Mouse (Mus musculus) 3134 (cell line): ENCODE results near the gene Cnn2.
"Not testable (repeated sequence)": the region's sequence is repeated elsewhere in the genome, so short reads cannot be mapped to it uniquely, and the experiment has no call there.

Source experiments
- DNase-seq: peaks from one replicate; pipeline ENCODE4 v3.0.0-alpha.2; 2011; ENCODE audit warnings: low spot score; ENCODE audit not compliant: insufficient read length; ENCODE audit errors: extremely low read depth

Cnn2 gene

GRCm38 (mm10) chr10:80032799-80033480 lies 44.6 kb downstream of the Cnn2 start:
- peak; percentile 74 for DNase-seq

- DNase-seq, result peak; percentile 66
Measured at GRCm38 (mm10) chr10:80033511-80034391, 45.4 kb downstream of the Cnn2 start.

DNA sequence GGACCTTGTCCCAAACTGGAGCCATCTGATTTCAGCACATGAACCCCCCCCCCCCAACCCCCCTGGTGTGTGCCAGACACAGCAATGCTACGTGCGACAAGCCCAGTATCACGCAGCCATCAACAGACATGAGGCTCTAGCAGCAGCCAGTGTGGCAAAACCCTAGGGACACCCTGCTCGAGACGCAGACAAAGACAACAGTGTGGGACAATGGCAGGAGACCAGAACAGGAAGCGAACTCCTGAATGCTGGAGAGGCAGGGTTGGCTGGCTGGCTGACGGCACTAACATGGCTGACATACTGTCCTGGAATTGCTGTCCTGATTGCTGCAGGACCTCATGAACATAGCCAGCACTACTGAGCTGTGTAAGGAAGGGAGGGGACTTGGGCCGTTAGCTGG lies 46.8 kb downstream of the Cnn2 start:
- DNase-seq, result no peak

- no peak for DNase-seq
Measured at GRCm38 (mm10) chr10:80035686-80036085, 47.3 kb downstream of the Cnn2 start.

DNA sequence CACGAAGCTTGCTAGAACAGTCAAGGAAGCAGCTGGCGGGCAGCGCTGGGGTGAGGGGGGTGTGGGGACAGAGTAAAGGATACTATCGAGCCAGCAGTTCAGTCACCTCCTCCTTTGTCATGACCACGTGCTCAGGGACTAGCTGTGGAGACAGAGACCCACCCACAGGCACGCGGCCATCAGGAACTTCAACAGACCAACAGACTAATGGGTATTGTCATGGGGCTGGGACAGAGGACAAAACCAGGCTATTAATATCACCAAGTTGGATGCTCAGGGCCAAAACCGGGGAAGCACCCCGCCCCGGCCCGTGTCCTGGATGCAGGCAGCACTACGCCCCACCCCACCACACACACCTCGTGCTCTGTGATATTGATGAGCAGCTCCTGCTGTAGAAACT lies 48.4 kb downstream of the Cnn2 start:
- no peak for DNase-seq

DNA sequence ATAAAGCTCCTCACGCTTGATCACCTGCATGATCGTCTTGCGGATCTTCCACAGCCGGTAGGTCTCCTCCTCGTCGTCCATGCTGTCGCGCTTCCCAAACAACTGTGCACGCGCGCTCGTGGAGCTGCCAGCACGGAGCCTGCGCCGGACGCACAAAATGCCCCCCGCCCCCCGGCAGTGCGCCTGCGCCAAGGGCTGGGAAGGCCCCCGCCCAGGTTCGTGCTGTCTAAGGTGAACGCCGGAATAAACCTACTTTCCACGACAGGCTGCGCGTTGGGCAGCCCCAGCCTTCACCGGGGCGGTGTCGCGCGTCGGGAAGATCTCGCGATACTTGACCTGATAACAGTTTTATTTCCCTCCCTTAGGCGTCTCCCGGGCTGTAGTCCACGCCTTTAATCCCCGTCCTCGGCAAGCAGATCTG lies 51.2 kb downstream of the Cnn2 start, which contains the start of gene Polr2e:
Polr2e (minus strand) TSS at position 237 of the 421 bp plus-strand sequence.
- peak; percentile 97 for DNase-seq

- not testable (repeated sequence) for DNase-seq
Measured at GRCm38 (mm10) chr10:80041409-80042060, 53.2 kb downstream of the Cnn2 start.

DNA sequence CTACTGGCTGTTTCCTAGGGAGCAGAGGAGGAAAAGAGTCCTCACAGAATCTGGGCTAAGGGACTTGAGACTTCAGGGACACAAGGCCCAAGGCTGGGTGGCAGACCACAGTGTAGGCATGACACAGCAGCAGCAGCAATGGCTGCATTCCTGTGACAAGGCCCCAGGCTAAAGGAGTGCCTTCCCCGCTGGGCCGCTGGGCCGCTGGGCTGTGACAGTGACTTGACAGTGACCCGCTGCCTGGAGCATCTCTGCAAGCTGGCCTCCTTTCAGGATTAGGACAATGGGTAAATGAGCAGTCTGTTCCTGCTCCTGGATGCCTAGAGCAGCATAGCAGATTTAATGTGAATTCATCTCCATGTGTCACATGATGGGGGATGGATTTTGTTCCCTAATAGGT lies 55.7 kb downstream of the Cnn2 start:
- DNase-seq, result peak; percentile 62

- not testable (repeated sequence) for DNase-seq
Measured at GRCm38 (mm10) chr10:80045364-80045763, 57.0 kb downstream of the Cnn2 start.
